Mouse (Mus musculus) brain, adult 2 months (tissue): ENCODE results near the gene Hoxa9.

Experiments
- DNase-seq: peaks from one replicate; pipeline ENCODE4 v3.0.0; 2011; ENCODE audit warnings: low read depth, low spot score

The Hoxa9 gene

DNA sequence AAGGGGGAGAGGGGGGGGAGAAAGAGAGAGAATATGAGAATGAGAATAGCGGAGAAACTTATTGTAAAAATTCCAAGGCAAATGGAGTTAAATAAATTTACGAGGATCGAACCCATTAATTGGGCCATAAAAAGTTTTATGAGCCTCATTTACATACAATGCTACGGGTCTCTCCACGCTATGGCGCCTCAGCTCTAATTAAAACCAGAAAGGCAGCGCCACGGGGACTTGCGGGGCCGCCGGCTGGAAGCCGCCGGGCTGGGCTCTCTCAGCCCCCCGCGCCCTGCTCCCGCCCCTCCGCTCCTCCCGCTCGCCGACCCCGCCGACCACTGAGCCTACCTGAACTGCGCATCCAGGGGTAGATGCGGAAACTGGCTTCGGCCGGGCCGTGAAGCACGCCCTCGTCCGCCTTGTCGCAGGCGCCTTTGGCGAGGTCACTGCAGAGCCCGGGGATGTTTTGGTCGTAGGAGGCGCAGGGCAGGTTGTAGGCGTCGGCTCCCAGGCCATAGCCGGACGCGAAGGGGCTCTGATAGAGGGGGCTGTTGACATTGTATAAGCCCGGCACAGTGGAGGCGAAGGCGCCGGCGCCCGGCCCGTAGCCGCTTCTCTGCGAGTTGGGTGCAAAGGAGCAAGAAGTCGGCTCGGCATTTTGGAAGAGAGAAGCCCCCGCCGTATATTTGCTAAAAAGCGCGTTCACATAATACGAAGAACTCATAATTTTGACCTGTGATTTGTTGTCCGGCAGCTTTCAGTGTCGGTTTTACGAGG lies 14.0 kb downstream of the Hoxa9 start:
- no peak for DNase-seq

GRCm38 (mm10) chr6:52215771-52216535 lies 14.9 kb downstream of the Hoxa9 start:
- no peak for DNase-seq

DNA sequence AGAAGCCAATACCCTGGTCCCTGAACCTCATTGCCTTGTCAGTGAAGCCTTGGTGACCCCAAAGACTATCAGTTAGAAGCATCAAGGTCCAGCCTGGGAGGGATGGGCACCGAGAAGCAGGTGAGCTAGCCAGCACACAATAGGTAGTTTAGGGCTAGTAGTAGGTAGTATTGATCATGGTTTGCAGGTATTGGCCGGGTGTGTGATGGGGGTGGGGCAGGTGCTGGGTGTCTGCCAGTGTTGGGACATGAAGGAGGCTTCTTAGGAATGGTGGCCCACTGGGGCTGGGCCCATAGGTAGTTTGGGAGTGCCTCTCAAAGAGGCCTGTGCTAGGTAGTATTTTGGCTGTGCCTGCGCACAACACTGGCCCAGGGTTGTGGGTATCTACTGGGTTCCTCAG lies 15.8 kb downstream of the Hoxa9 start:
- no peak for DNase-seq

DNA sequence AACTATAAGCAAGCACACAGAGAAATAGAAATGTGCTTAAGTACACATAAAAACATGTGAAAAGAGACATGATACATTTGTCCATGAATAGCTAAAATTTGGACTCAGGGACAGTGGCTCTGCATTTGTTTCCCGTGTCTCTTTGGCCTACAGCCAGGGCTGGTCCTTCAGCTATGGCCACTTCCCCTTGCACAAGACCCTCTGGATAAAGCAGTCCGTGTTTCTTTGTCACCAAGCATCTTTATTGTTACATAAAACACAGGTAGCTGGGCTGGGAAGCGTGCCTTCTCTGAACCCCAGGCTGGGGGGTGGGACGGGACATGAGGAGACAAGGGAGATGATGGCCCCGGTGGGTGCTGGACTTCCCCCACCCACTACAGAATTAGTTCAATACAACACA lies 16.6 kb downstream of the Hoxa9 start:
- DNase-seq, result no peak

GRCm38 (mm10) chr6:52213119-52213986 lies 17.5 kb downstream of the Hoxa9 start, which contains the start of the genes Hoxa3 and Gm28308:
Gene Hoxa3 (minus strand): TSS chr6:52213336.
Gene Gm28308 (minus strand): TSS chr6:52213339.
- DNase-seq, result no peak

DNA sequence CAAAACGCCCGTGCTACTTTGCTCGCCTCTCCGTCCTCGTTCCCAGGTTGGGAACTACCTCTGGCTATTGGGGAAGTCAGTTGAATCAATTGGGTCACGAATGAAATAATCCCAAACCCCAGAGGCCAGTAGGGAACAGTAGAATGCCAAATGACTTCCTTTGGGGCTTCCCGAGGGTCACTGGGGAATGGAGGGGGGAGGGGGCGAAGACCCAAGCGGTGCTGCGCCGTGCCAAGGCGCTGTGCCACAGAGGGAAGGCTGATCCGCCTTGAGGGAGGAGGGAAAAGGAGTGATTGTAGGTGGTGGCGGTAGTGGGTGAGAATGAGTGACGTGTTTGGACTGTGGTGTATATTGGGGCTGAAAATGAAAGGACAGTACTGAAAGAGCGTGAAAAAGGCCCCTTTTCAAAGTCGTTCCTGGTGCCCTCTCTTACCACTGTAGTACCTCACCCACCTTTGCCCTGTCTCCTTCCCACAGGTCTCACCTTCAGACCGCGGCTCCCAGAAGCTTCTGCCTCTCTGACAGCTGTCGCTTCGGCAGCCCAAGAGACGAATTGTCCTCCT lies 18.3 kb downstream of the Hoxa9 start:
- no peak for DNase-seq

- DNase-seq, result no peak
These were observed 18.9 kb downstream of the Hoxa9 start for GRCm38 (mm10) chr6:52211961-52212360.

- DNase-seq, result peak; percentile 61
These were observed 19.5 kb downstream of the Hoxa9 start for GRCm38 (mm10) chr6:52211170-52211935.

DNA sequence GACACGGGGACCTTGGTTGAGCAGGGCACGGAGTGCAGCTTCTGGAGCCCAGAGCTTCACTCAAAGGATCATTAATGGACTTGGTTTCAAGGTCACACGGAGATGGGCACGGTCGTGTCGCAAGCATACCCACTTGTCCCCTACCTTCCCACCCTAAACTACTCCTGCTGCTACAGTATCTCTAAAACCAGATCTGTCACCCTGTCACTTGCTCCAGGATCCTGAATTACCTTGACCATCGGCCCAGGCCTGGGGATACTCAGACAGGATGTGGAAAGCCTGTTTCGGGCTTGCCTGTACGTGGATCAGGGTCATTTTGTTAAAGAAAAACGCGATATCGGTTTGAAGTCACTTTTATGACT lies 21.2 kb downstream of the Hoxa9 start:
- DNase-seq, result no peak

GRCm38 (mm10) chr6:52208868-52209684 lies 21.8 kb downstream of the Hoxa9 start:
- no peak for DNase-seq

DNA sequence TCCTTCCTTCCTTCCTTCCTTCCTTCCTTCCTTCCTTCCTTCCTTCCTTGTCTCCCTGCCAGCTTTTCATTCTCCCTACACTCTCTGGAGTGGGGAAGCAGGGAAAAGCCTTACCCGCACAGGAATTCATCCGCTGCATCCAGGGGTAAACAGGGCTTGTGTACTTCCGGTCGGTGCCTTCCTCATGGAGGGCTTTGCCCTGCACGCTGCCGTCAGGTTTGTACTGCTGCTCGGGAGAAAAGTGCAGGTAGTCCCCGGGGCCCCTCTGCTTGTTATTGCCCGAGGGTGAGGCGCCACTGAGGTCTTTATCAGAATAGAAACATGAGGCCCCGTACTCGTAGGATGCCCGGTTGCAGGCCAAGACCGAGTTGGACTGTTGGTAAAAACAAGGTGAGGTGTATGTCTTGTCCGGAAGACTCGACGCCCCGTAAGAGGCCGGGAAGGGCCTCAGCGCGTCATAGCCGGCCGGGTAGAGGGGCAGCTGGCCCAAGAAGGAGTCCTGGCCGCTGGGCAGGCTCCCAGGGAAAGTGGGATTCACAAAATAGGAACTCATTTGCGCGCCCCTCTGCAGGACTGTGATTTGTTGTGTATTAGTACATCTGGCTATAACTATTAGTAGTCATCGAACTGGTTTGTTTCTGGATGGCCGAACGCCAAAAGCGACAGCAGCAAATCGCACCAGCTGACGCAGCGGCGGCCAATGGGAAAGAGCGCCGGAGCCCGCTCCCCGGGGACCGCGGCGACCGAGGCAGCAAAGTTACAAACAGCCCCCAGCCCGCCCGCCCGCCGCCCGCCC lies 22.6 kb downstream of the Hoxa9 start, which contains the start of gene Hoxa6:
TSS of gene Hoxa6 (minus strand) at position 651 of the 796 bp plus-strand sequence.
- DNase-seq, result no peak

DNA sequence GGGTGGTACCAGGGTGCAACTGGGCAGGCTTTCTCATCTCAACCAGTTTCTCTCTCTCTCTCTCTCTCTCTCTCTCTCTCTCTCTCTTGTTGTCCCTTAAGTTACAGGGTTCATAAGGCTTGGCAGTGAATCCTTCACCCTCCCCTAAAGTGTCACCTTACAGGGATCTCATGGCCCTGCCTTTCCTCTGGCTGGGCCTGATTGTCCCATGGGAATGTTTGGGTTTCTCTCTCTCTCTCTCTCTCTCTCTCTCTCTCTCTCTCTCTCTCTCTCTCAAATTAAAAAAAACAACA lies 23.3 kb downstream of the Hoxa9 start:
- no peak for DNase-seq

- DNase-seq, result no peak
These were observed 23.8 kb downstream of the Hoxa9 start for GRCm38 (mm10) chr6:52206882-52207683.

GRCm38 (mm10) chr6:52205638-52206621 lies 25.0 kb downstream of the Hoxa9 start:
- DNase-seq, result no peak

DNA sequence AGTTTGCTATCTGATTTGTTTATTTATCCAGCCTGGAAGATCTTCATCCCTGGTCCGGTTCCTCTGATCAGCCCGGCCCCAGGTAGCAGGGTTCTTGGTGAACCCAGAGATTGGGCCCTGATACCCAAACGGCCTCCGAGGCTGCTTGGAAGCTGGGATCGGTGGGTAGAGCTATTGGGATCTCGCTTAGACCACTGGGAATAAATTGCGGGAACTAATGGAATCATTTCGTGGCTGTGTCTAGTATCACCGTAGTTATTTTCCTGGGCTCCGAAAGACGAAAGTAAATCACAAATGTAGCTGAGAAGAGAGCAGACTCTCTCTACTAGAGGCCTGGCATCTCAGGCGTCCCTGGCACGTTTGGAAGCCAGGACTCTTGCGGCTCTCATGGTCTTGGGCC lies 25.7 kb downstream of the Hoxa9 start:
- DNase-seq, result no peak

GRCm38 (mm10) chr6:52204050-52204752 lies 26.7 kb downstream of the Hoxa9 start, which contains the start of gene Hoxa5:
Gene Hoxa5 (minus strand): TSS chr6:52204587.
- DNase-seq, result peak; percentile 31
